ENCODE assay signal across 8 mouse cellular contexts in genomic region chr3:52267293-52267651, GRCm38 (mm10). TPM values are rescaled to one million over a fixed set of nuclear protein-coding genes. Genes with fewer than 3 reads are reported as not detected.
DNase-seq lines count a peak whose midpoint lies in the region; ATAC-seq and TF ChIP-seq lines count a peak whose summit lies in the region.

No protein-coding gene starts in this region.

- H3K27ac ChIP-seq in forebrain, postnatal 0 days (ENCODE audit: low read depth, low read length), result no peak overlapping the region
- H3K27ac ChIP-seq in liver, embryonic 11.5 days (ENCODE audit: low read depth, low read length), result no peak overlapping the region
- H3K27ac ChIP-seq in neural tube, embryonic 14.5 days (ENCODE audit: low read depth, low read length), result no peak overlapping the region

- no peaks in the 10 kb centered on the region for H3K9me3 ChIP-seq in E14TG2a.4 (ENCODE audit: low read length)
- H3K9me3 ChIP-seq in forebrain, postnatal 0 days (ENCODE audit: low read length), result no peaks in the 10 kb centered on the region
- no peaks in the 10 kb centered on the region for H3K9me3 ChIP-seq in liver, embryonic 11.5 days (ENCODE audit: control insufficient read depth, low read length)
- no peaks in the 10 kb centered on the region for H3K9me3 ChIP-seq in neural tube, embryonic 14.5 days (ENCODE audit: control insufficient read depth, low read length)

- TF ChIP-seq CTCF in E14TG2a.4 (conservative IDR thresholded peaks at IDR 0.05; ENCODE audit: low read length), result no peak
- TF ChIP-seq CTCF in forebrain, postnatal 0 days (IDR thresholded peaks at IDR 0.05; ENCODE audit: low read depth), result no peak

- H3K4me1 ChIP-seq in E14TG2a.4 (replicated peaks; ENCODE audit: low read depth, low read length), result peaks cover 41% of the 10 kb centered on the region
- peaks cover 12% of the 10 kb centered on the region for H3K4me1 ChIP-seq in forebrain, postnatal 0 days (ENCODE audit: insufficient read depth)
- peaks cover 12% of the 10 kb centered on the region; the same call in 1 of the 2 replicates for H3K4me1 ChIP-seq in liver, embryonic 11.5 days (replicated peaks; ENCODE audit: control insufficient read depth, insufficient read depth, low read length)
- peaks cover 13% of the 10 kb centered on the region for H3K4me1 ChIP-seq in neural tube, embryonic 14.5 days (ENCODE audit: control insufficient read depth, insufficient read depth, low read length)

- H3K9ac ChIP-seq in forebrain, postnatal 0 days, result peak overlapping the region; percentile 50; the same call in 1 of the 2 replicates
- H3K9ac ChIP-seq in liver, embryonic 11.5 days (ENCODE audit: low read depth, low read length), result peak overlapping the region; percentile 81
- peak overlapping the region; percentile 41; the same call in 1 of the 2 replicates for H3K9ac ChIP-seq in neural tube, embryonic 14.5 days (replicated peaks; ENCODE audit: low read depth, low read length)

- peak; percentile 78 for DNase-seq in A20 (ENCODE audit: low read depth, low spot score)
- no peak for DNase-seq in forebrain, postnatal 0 days
- no peak for DNase-seq in liver, embryonic 11.5 days (ENCODE audit: low spot score)
- no peak for DNase-seq in right cerebral cortex, postnatal 14 days
- DNase-seq in layer of hippocampus, adult 18-20 months (ENCODE audit: low spot score in 2 of 2), result no peak

- H3K36me3 ChIP-seq in E14TG2a.4 (ENCODE audit: insufficient read depth, low read length), result no peaks in the 10 kb centered on the region; the same call in 1 of the 2 replicates
- H3K36me3 ChIP-seq in forebrain, postnatal 0 days (ENCODE audit: insufficient read depth), result no peaks in the 10 kb centered on the region
- no peaks in the 10 kb centered on the region for H3K36me3 ChIP-seq in liver, embryonic 11.5 days (ENCODE audit: control insufficient read depth, insufficient read depth, low read length)
- no peaks in the 10 kb centered on the region for H3K36me3 ChIP-seq in neural tube, embryonic 14.5 days (ENCODE audit: control insufficient read depth, insufficient read depth, low read length)

- peaks cover 27% of the 10 kb centered on the region for H3K27me3 ChIP-seq in E14TG2a.4 (ENCODE audit: insufficient read depth, low read length)
- peaks cover 33% of the 10 kb centered on the region for H3K27me3 ChIP-seq in forebrain, postnatal 0 days (ENCODE audit: insufficient read depth, low read length)
- H3K27me3 ChIP-seq in liver, embryonic 11.5 days (replicated peaks; ENCODE audit: control insufficient read depth, insufficient read depth, low read length), result peaks cover 3% of the 10 kb centered on the region; the same call in 1 of the 2 replicates
- peaks cover 37% of the 10 kb centered on the region for H3K27me3 ChIP-seq in neural tube, embryonic 14.5 days (ENCODE audit: control insufficient read depth, insufficient read depth, low read length)

- ATAC-seq in forebrain, postnatal 0 days, result no peak
- no peak for ATAC-seq in liver, embryonic 11.5 days (replicated peaks; ENCODE audit: low FRiP score)
- no peak for ATAC-seq in neural tube, embryonic 14.5 days (ENCODE audit: low read depth)
- no peak; the same call in 1 of the 2 replicates for ATAC-seq in megakaryocyte progenitor cell, adult 5-6 weeks (replicated peaks; ENCODE audit: poor library complexity)

- H3K4me2 ChIP-seq in forebrain, postnatal 0 days (ENCODE audit: low read depth), result peak overlapping the region; percentile 95
- H3K4me2 ChIP-seq in liver, embryonic 11.5 days, result peak overlapping the region; percentile 100
- H3K4me2 ChIP-seq in neural tube, embryonic 14.5 days (ENCODE audit: low read depth, low read length), result peak overlapping the region; percentile 81

- H3K4me3 ChIP-seq in E14TG2a.4 (replicated peaks; ENCODE audit: low read length), result peak overlapping the region; percentile 92
- peak overlapping the region; percentile 77 for H3K4me3 ChIP-seq in forebrain, postnatal 0 days (ENCODE audit: low read depth, low read length)
- H3K4me3 ChIP-seq in liver, embryonic 11.5 days (ENCODE audit: low read depth, low read length), result peak overlapping the region; percentile 88
- peak overlapping the region; percentile 77 for H3K4me3 ChIP-seq in neural tube, embryonic 14.5 days (ENCODE audit: low read depth, low read length)

- under 1% methylated on average over 15 of the region's 15 CpGs for WGBS in forebrain, postnatal 0 days
- WGBS in liver, embryonic 11.5 days, result under 1% methylated on average over 15 of the region's 15 CpGs
- WGBS in neural tube, embryonic 14.5 days, result under 1% methylated on average over 15 of the region's 15 CpGs

RNA-seq across cellular contexts. Expression of gene Foxo1, which starts 0.9 kb away (rescaled TPM):
- total RNA-seq in forebrain, postnatal 0 days (2014; rRNA removed), result 6.3 and 8.1 TPM in 2 replicates
- 5.0 and 6.3 TPM in 2 replicates for polyA plus RNA-seq in forebrain, postnatal 0 days (2015; fragmentation: Nextera tagmentation; extraction: Ambion mirVana)
- polyA plus RNA-seq in liver, embryonic 11.5 days (2014; fragmentation: Nextera tagmentation; extraction: Ambion mirVana), result 3.6 TPM in 2 replicates
- 2.1 and 3.6 TPM in 2 replicates for polyA plus RNA-seq in neural tube, embryonic 14.5 days (2014; fragmentation: Nextera tagmentation; extraction: Ambion mirVana)
- total RNA-seq in megakaryocyte progenitor cell, adult 5-6 weeks (2015), result 2.4 and 2.9 TPM in 2 replicates
- total RNA-seq in megakaryocyte progenitor cell, adult 5-6 weeks (2017), result 0.42 and 0.74 TPM in 2 replicates
- 10 to 100 TPM; 22.5 to 24.5 TPM for total RNA-seq in layer of hippocampus, adult 18-20 months (2021)
